ENCODE assay signal across 7 mouse cellular contexts in the genomic region with DNA sequence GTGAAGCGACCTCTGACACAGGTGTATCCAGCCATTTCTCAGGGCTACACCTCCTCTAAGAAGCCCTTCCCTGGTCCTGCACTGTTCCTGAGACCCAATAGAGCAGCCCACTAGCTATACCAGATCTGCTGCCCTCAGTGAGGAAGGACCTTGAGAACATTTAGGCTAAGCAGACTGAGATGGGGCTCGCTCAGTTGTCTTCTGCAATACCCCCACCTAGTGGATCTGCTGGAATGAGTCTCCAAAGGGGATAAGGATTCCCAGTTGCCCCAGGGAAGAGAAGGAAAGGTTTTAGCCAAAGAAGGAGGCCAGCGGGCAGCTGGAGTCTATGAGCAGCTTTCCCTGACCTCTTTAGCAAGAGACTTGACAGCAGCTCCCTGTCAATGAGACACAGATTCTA. TPM values are rescaled to one million over a fixed set of nuclear protein-coding genes. Genes with fewer than 3 reads are reported as not detected.
DNase-seq lines count a peak whose midpoint lies in the region; ATAC-seq and TF ChIP-seq lines count a peak whose summit lies in the region.

No protein-coding gene starts in this region.

- no peak overlapping the region for H3K9ac ChIP-seq in liver, postnatal 0 days (replicated peaks)
- no peak overlapping the region for H3K9ac ChIP-seq in liver, embryonic 11.5 days (ENCODE audit: low read depth, low read length)
- H3K9ac ChIP-seq in hindbrain, postnatal 0 days (replicated peaks; ENCODE audit: low read length) = no peak overlapping the region
- H3K9ac ChIP-seq in lung, postnatal 0 days (replicated peaks; ENCODE audit: low read depth) = no peak overlapping the region

- DNase-seq in liver, postnatal 0 days = no peak
- DNase-seq in liver, embryonic 11.5 days (ENCODE audit: low spot score) = no peak
- peak; percentile 25 for DNase-seq in embryonic facial prominence, embryonic 10.5 days (ENCODE audit: low spot score)
- peak; percentile 72 for DNase-seq in hindbrain, postnatal 0 days (ENCODE audit: low spot score)
- DNase-seq in lung, postnatal 0 days (ENCODE audit: low spot score) = peak; percentile 77
- DNase-seq in thymus, postnatal 25 days = no peak
- DNase-seq in c-Kit-positive CD71-positive TER-119-positive erythroid progenitor cells, embryonic 14.5 days (ENCODE audit: low spot score) = no peak

- H3K27me3 ChIP-seq in liver, postnatal 0 days (ENCODE audit: insufficient read depth, low read length) = no peaks in the 10 kb centered on the region
- H3K27me3 ChIP-seq in liver, embryonic 11.5 days (replicated peaks; ENCODE audit: control insufficient read depth, insufficient read depth, low read length) = no peaks in the 10 kb centered on the region
- H3K27me3 ChIP-seq in embryonic facial prominence, embryonic 10.5 days (replicated peaks; ENCODE audit: low read depth, poor library complexity, severe bottlenecking) = no peaks in the 10 kb centered on the region
- H3K27me3 ChIP-seq in hindbrain, postnatal 0 days (ENCODE audit: insufficient read depth, low read length) = no peaks in the 10 kb centered on the region
- H3K27me3 ChIP-seq in lung, postnatal 0 days (replicated peaks; ENCODE audit: insufficient read depth, low read length) = no peaks in the 10 kb centered on the region

- ATAC-seq in liver, postnatal 0 days = no peak
- no peak for ATAC-seq in liver, embryonic 11.5 days (replicated peaks; ENCODE audit: low FRiP score)
- peak; percentile 72 for ATAC-seq in hindbrain, postnatal 0 days
- ATAC-seq in lung, postnatal 0 days = peak; percentile 74

- no peak overlapping the region for H3K27ac ChIP-seq in liver, postnatal 0 days (ENCODE audit: low read depth)
- no peak overlapping the region for H3K27ac ChIP-seq in liver, embryonic 11.5 days (ENCODE audit: low read depth, low read length)
- H3K27ac ChIP-seq in embryonic facial prominence, embryonic 10.5 days (replicated peaks) = no peak overlapping the region
- H3K27ac ChIP-seq in hindbrain, postnatal 0 days = no peak overlapping the region
- no peak overlapping the region for H3K27ac ChIP-seq in lung, postnatal 0 days (ENCODE audit: low read length)

- no peaks in the 10 kb centered on the region for H3K9me3 ChIP-seq in liver, postnatal 0 days (ENCODE audit: low read length)
- no peaks in the 10 kb centered on the region for H3K9me3 ChIP-seq in liver, embryonic 11.5 days (ENCODE audit: control insufficient read depth, low read length)
- H3K9me3 ChIP-seq in embryonic facial prominence, embryonic 10.5 days = peaks cover 5% of the 10 kb centered on the region; the same call in 1 of the 2 replicates
- H3K9me3 ChIP-seq in hindbrain, postnatal 0 days (ENCODE audit: low read length) = no peaks in the 10 kb centered on the region
- no peaks in the 10 kb centered on the region for H3K9me3 ChIP-seq in lung, postnatal 0 days (ENCODE audit: low read length)

- H3K4me1 ChIP-seq in liver, postnatal 0 days (ENCODE audit: insufficient read depth) = no peaks in the 10 kb centered on the region
- H3K4me1 ChIP-seq in liver, embryonic 11.5 days (replicated peaks; ENCODE audit: control insufficient read depth, insufficient read depth, low read length) = no peaks in the 10 kb centered on the region
- no peaks in the 10 kb centered on the region for H3K4me1 ChIP-seq in embryonic facial prominence, embryonic 10.5 days
- no peaks in the 10 kb centered on the region for H3K4me1 ChIP-seq in hindbrain, postnatal 0 days (ENCODE audit: insufficient read depth, low read length)
- no peaks in the 10 kb centered on the region for H3K4me1 ChIP-seq in lung, postnatal 0 days (ENCODE audit: insufficient read depth, low read depth, low read length)

- peak; percentile 58 for TF ChIP-seq CTCF in liver, postnatal 0 days (IDR thresholded peaks at IDR 0.05; ENCODE audit: low read depth)
- TF ChIP-seq CTCF in hindbrain, postnatal 0 days (IDR thresholded peaks at IDR 0.05; ENCODE audit: low read depth) = peak; percentile 73
- TF ChIP-seq CTCF in lung, postnatal 0 days (IDR thresholded peaks at IDR 0.05) = peak; percentile 71

- H3K4me3 ChIP-seq in liver, postnatal 0 days (ENCODE audit: low read depth, low read length) = no peak overlapping the region
- H3K4me3 ChIP-seq in liver, embryonic 11.5 days (ENCODE audit: low read depth, low read length) = no peak overlapping the region
- H3K4me3 ChIP-seq in embryonic facial prominence, embryonic 10.5 days = no peak overlapping the region
- no peak overlapping the region for H3K4me3 ChIP-seq in hindbrain, postnatal 0 days (ENCODE audit: low read length)
- H3K4me3 ChIP-seq in lung, postnatal 0 days (ENCODE audit: low read depth, low read length) = no peak overlapping the region

- no peak for TF ChIP-seq EP300 in liver, postnatal 0 days (IDR thresholded peaks at IDR 0.05; ENCODE audit: low read depth)
- TF ChIP-seq EP300 in lung, postnatal 0 days (IDR thresholded peaks at IDR 0.05) = no peak

- no peak overlapping the region for H3K4me2 ChIP-seq in liver, postnatal 0 days (ENCODE audit: low read depth, low read length)
- no peak overlapping the region for H3K4me2 ChIP-seq in liver, embryonic 11.5 days
- no peak overlapping the region for H3K4me2 ChIP-seq in hindbrain, postnatal 0 days (ENCODE audit: low read depth, low read length)
- H3K4me2 ChIP-seq in lung, postnatal 0 days (replicated peaks; ENCODE audit: low read depth, low read length) = no peak overlapping the region

- 63% methylated on average over 3 of the region's 3 CpGs for WGBS in liver, postnatal 0 days (ENCODE audit: insufficient replicate concordance)
- WGBS in liver, embryonic 11.5 days = 43% methylated on average over 3 of the region's 3 CpGs
- 49% methylated on average over 3 of the region's 3 CpGs for WGBS in embryonic facial prominence, embryonic 10.5 days
- 61% methylated on average over 3 of the region's 3 CpGs for WGBS in hindbrain, postnatal 0 days
- WGBS in lung, postnatal 0 days = 34% methylated on average over 3 of the region's 3 CpGs

- H3K36me3 ChIP-seq in liver, postnatal 0 days (replicated peaks; ENCODE audit: insufficient read depth, low read length) = no peaks in the 10 kb centered on the region
- H3K36me3 ChIP-seq in liver, embryonic 11.5 days (ENCODE audit: control insufficient read depth, insufficient read depth, low read length) = no peaks in the 10 kb centered on the region
- no peaks in the 10 kb centered on the region for H3K36me3 ChIP-seq in embryonic facial prominence, embryonic 10.5 days (replicated peaks)
- no peaks in the 10 kb centered on the region for H3K36me3 ChIP-seq in hindbrain, postnatal 0 days (ENCODE audit: insufficient read depth, low read length)
- H3K36me3 ChIP-seq in lung, postnatal 0 days (ENCODE audit: insufficient read depth, low read length) = no peaks in the 10 kb centered on the region

RNA-seq across cellular contexts. Expression of a gene that starts 42.1 kb away (rescaled TPM):
- polyA plus RNA-seq in liver, postnatal 0 days (2015; fragmentation: Nextera tagmentation; extraction: Ambion mirVana) = 0.18 and 0.26 TPM in 2 replicates
- 0.84 and 1.0 TPM in 2 replicates for polyA plus RNA-seq in liver, embryonic 11.5 days (2014; fragmentation: Nextera tagmentation; extraction: Ambion mirVana)
- 1.7 and 2.0 TPM in 2 replicates for polyA plus RNA-seq in embryonic facial prominence, embryonic 10.5 days (2016; fragmentation: Nextera tagmentation; extraction: Ambion mirVana)
- 19.9 and 20.2 TPM in 2 replicates for total RNA-seq in hindbrain, postnatal 0 days (2014; rRNA removed)
- 11.1 and 11.6 TPM in 2 replicates for polyA plus RNA-seq in hindbrain, postnatal 0 days (2015; fragmentation: Nextera tagmentation; extraction: Ambion mirVana)
- polyA plus RNA-seq in lung, postnatal 0 days (2015; fragmentation: Nextera tagmentation; extraction: Ambion mirVana) = 2.0 and 2.1 TPM in 2 replicates

RNA-seq across cellular contexts. Expression of a gene that starts 52.9 kb away (rescaled TPM):
- polyA plus RNA-seq in liver, postnatal 0 days (2015; fragmentation: Nextera tagmentation; extraction: Ambion mirVana) = 0.89 and 0.98 TPM in 2 replicates
- 1.1 and 1.2 TPM in 2 replicates for polyA plus RNA-seq in liver, embryonic 11.5 days (2014; fragmentation: Nextera tagmentation; extraction: Ambion mirVana)
- polyA plus RNA-seq in embryonic facial prominence, embryonic 10.5 days (2016; fragmentation: Nextera tagmentation; extraction: Ambion mirVana) = 1.4 and 1.5 TPM in 2 replicates
- total RNA-seq in hindbrain, postnatal 0 days (2014; rRNA removed) = 14.4 and 17.6 TPM in 2 replicates
- polyA plus RNA-seq in hindbrain, postnatal 0 days (2015; fragmentation: Nextera tagmentation; extraction: Ambion mirVana) = 14.5 and 15.6 TPM in 2 replicates
- 3.4 TPM in 2 replicates for polyA plus RNA-seq in lung, postnatal 0 days (2015; fragmentation: Nextera tagmentation; extraction: Ambion mirVana)

Comparison
In these comparisons a context has a peak if more than half of its experiments do, and no peak if none do; other contexts are left out.
1. ATAC-seq: peak in hindbrain, postnatal 0 days (single experiment) and lung, postnatal 0 days (single experiment); none in liver, postnatal 0 days (single experiment) and liver, embryonic 11.5 days (single experiment).
2. DNase-seq: peak in embryonic facial prominence, embryonic 10.5 days (single experiment), hindbrain, postnatal 0 days (single experiment) and lung, postnatal 0 days (single experiment); none in liver, postnatal 0 days (single experiment), liver, embryonic 11.5 days (single experiment), thymus, postnatal 25 days (single experiment) and c-Kit-positive CD71-positive TER-119-positive erythroid progenitor cells, embryonic 14.5 days (single experiment).
3. Peak in every context shown above with its lines, with median percentiles within 50 percentile points of each other: CTCF ChIP-seq.